Comparison of ENCODE assay signal across 15 mouse cellular contexts in genomic region chr11:70623053-70623742, GRCm38 (mm10). TPM values are rescaled to one million over a fixed set of nuclear protein-coding genes. Genes with fewer than 3 reads are reported as not detected.
A peak's percentile ranks its signal among the peaks of the same experiment; 100 is the strongest.
DNase-seq lines count a peak whose midpoint lies in the region; ATAC-seq and TF ChIP-seq lines count a peak whose summit lies in the region.
"Had no signal": no experiment of that assay in that cellular context is flagged by ENCODE, and none has a peak within 500 bp of the region (broad histone marks: within the 10 kb centered on the region; RNA-seq: fewer than 3 reads in every experiment).

No protein-coding gene starts in this region.

- H3K4me1 ChIP-seq in heart, embryonic 10.5 days = 0 out of 2 replicates have a peak, but pooled peaks cover 9% of the 10 kb centered on the region
- H3K4me1 ChIP-seq in testis, adult 2 months (ENCODE audit: control insufficient read depth, insufficient read depth, low read length) = no peaks in the 10 kb centered on the region
- no peaks in the 10 kb centered on the region for H3K4me1 ChIP-seq in hindbrain, embryonic 14.5 days (replicated peaks; ENCODE audit: control insufficient read depth, insufficient read depth, low read length)

- H3K27me3 ChIP-seq in heart, embryonic 10.5 days (ENCODE audit: insufficient read depth, poor library complexity, severe bottlenecking) = no peaks in the 10 kb centered on the region
- no peaks in the 10 kb centered on the region for H3K27me3 ChIP-seq in testis, adult 2 months (ENCODE audit: control insufficient read depth, insufficient read depth, low read length)
- H3K27me3 ChIP-seq in hindbrain, embryonic 14.5 days (ENCODE audit: control insufficient read depth, insufficient read depth, low read length) = no peaks in the 10 kb centered on the region

- TF ChIP-seq POLR2A in testis, adult 2 months (IDR thresholded peaks at IDR 0.05; ENCODE audit: control insufficient read depth, low read depth, low read length) = no peak

- no peak overlapping the region for H3K4me3 ChIP-seq in heart, embryonic 10.5 days
- no peak overlapping the region for H3K4me3 ChIP-seq in testis, adult 2 months (ENCODE audit: control insufficient read depth, low read depth, low read length)
- H3K4me3 ChIP-seq in hindbrain, embryonic 14.5 days (replicated peaks; ENCODE audit: low read length) = no peak overlapping the region

- H3K9me3 ChIP-seq in heart, embryonic 10.5 days = no peaks in the 10 kb centered on the region
- no peaks in the 10 kb centered on the region for H3K9me3 ChIP-seq in hindbrain, embryonic 14.5 days (ENCODE audit: control insufficient read depth, low read length)

- WGBS in heart, embryonic 10.5 days = 76% methylated on average over 10 of the region's 10 CpGs
- WGBS in hindbrain, embryonic 14.5 days = 84% methylated on average over 10 of the region's 10 CpGs

- peak; percentile 9; the same call in 1 of the 2 replicates for TF ChIP-seq CTCF in testis, adult 2 months (IDR thresholded peaks at IDR 0.05; ENCODE audit: control insufficient read depth, insufficient read depth, insufficient replicate concordance, low read depth, low read length)

- H3K27ac ChIP-seq in heart, embryonic 10.5 days = no peak overlapping the region
- no peak overlapping the region for H3K27ac ChIP-seq in testis, adult 2 months (ENCODE audit: control insufficient read depth, insufficient read depth, low read depth, low read length)
- H3K27ac ChIP-seq in hindbrain, embryonic 14.5 days = no peak overlapping the region

- peak; percentile 74 for DNase-seq in heart, embryonic 10.5 days (ENCODE audit: low spot score)
- DNase-seq in heart, adult 11 months = no peak
- DNase-seq in testis, postnatal 14 days (ENCODE audit: low spot score) = no peak
- no peak for DNase-seq in spleen, postnatal 14 days (ENCODE audit: low spot score in 2 of 2)
- no peak for DNase-seq in cerebellum, postnatal 25 days
- no peak for DNase-seq in hindbrain, embryonic 14.5 days (ENCODE audit: low spot score)
- DNase-seq: heart, adult 18-20 months; lung, postnatal 14 days had no signal

- ATAC-seq in common myeloid progenitor, adult 5-6 weeks (replicated peaks; ENCODE audit: low read depth, poor library complexity, severe bottlenecking) = 0 out of 2 replicates have a peak, but pooled peaks have one; percentile 33
- no peak for ATAC-seq in hindbrain, embryonic 14.5 days (ENCODE audit: low FRiP score)

- no peak overlapping the region for H3K4me2 ChIP-seq in hindbrain, embryonic 14.5 days (replicated peaks)

- no peak overlapping the region for H3K9ac ChIP-seq in hindbrain, embryonic 14.5 days

- H3K36me3 ChIP-seq in heart, embryonic 10.5 days = no peaks in the 10 kb centered on the region
- no peaks in the 10 kb centered on the region for H3K36me3 ChIP-seq in testis, adult 2 months (ENCODE audit: control insufficient read depth, insufficient read depth, low read length)
- no peaks in the 10 kb centered on the region for H3K36me3 ChIP-seq in hindbrain, embryonic 14.5 days (replicated peaks; ENCODE audit: control insufficient read depth, insufficient read depth)

RNA-seq across cellular contexts. Expression of gene Chrne, which starts 4.2 kb away (rescaled TPM):
- not detected in 2 replicates for polyA plus RNA-seq in heart, embryonic 10.5 days (2016; fragmentation: Nextera tagmentation; extraction: Ambion mirVana)
- polyA plus RNA-seq in testis, adult 2 months (2012; rRNA removed) = 241 and 243 TPM in 2 replicates
- total RNA-seq in common myeloid progenitor, adult 5-6 weeks (2017) = 0.37 TPM in 1 of 2 replicates, not detected in the other
- not detected in 2 replicates for polyA plus RNA-seq in hindbrain, embryonic 14.5 days (2014; fragmentation: Nextera tagmentation; extraction: Ambion mirVana)
- total RNA-seq: heart, adult 18-20 months; left cerebral cortex, postnatal 14 days had no signal
- polyA plus RNA-seq: forebrain, embryonic 11.5 days; hindbrain, embryonic 11.5 days had no signal

RNA-seq across cellular contexts. Expression of gene 4930544D05Rik, which starts 7.5 kb away (rescaled TPM):
- polyA plus RNA-seq in heart, embryonic 10.5 days (2016; fragmentation: Nextera tagmentation; extraction: Ambion mirVana) = not detected in 2 replicates
- polyA plus RNA-seq in testis, adult 2 months (2012; rRNA removed) = 770 and 775 TPM in 2 replicates
- total RNA-seq in common myeloid progenitor, adult 5-6 weeks (2017) = not detected in 2 replicates
- not detected in 2 replicates for polyA plus RNA-seq in hindbrain, embryonic 14.5 days (2014; fragmentation: Nextera tagmentation; extraction: Ambion mirVana)
- total RNA-seq: heart, adult 18-20 months had no signal
- polyA plus RNA-seq: forebrain, embryonic 11.5 days; hindbrain, embryonic 11.5 days; large intestine, adult 2 months; spleen, adult 2 months had no signal

RNA-seq across cellular contexts. Expression of gene Gp1ba, which starts 15.7 kb away (rescaled TPM):
- polyA plus RNA-seq in heart, embryonic 10.5 days (2016; fragmentation: Nextera tagmentation; extraction: Ambion mirVana) = 1.6 and 1.9 TPM in 2 replicates
- 0.13 and 0.19 TPM in 2 replicates for polyA plus RNA-seq in testis, adult 2 months (2012; rRNA removed)
- 0.58 and 3.2 TPM in 2 replicates for total RNA-seq in common myeloid progenitor, adult 5-6 weeks (2017)
- polyA plus RNA-seq in hindbrain, embryonic 14.5 days (2014; fragmentation: Nextera tagmentation; extraction: Ambion mirVana) = 0.29 and 0.43 TPM in 2 replicates
- total RNA-seq: left cerebral cortex, postnatal 14 days had no signal
- polyA plus RNA-seq: large intestine, adult 2 months had no signal

RNA-seq across cellular contexts. Expression of gene Rnf167, which starts 23.8 kb away (rescaled TPM):
- 68.3 and 74.4 TPM in 2 replicates for polyA plus RNA-seq in heart, embryonic 10.5 days (2016; fragmentation: Nextera tagmentation; extraction: Ambion mirVana)
- 77.6 and 77.8 TPM in 2 replicates for polyA plus RNA-seq in testis, adult 2 months (2012; rRNA removed)
- 56.9 and 65.8 TPM in 2 replicates for total RNA-seq in common myeloid progenitor, adult 5-6 weeks (2017)
- 90.6 and 93.4 TPM in 2 replicates for polyA plus RNA-seq in hindbrain, embryonic 14.5 days (2014; fragmentation: Nextera tagmentation; extraction: Ambion mirVana)

RNA-seq across cellular contexts. Expression of gene Slc25a11, which starts 24.1 kb away (rescaled TPM):
- 207 and 246 TPM in 2 replicates for polyA plus RNA-seq in heart, embryonic 10.5 days (2016; fragmentation: Nextera tagmentation; extraction: Ambion mirVana)
- polyA plus RNA-seq in testis, adult 2 months (2012; rRNA removed) = 27.2 and 29.4 TPM in 2 replicates
- 52.5 and 60.6 TPM in 2 replicates for total RNA-seq in common myeloid progenitor, adult 5-6 weeks (2017)
- polyA plus RNA-seq in hindbrain, embryonic 14.5 days (2014; fragmentation: Nextera tagmentation; extraction: Ambion mirVana) = 158 TPM in 2 replicates

Comparison
In these comparisons a context has a peak if more than half of its experiments do, and no peak if none do; other contexts are left out.
1. RNA of gene Chrne, which starts 4.2 kb away (polyA plus RNA-seq): 241 to 243 TPM in testis, adult 2 months; not detected in hindbrain, embryonic 14.5 days and not detected in heart, embryonic 10.5 days; every median in the first group is over 100 times any median in the second.
2. RNA of gene 4930544D05Rik, which starts 7.5 kb away (polyA plus RNA-seq): 770 to 775 TPM in testis, adult 2 months; not detected in heart, embryonic 10.5 days and not detected in hindbrain, embryonic 14.5 days; every median in the first group is over 100 times any median in the second.